Mouse (Mus musculus): ENCODE results near the gene Gm10645. TPM values are rescaled to one million over a fixed set of nuclear protein-coding genes. Genes with fewer than 3 reads are reported as not detected.

Gene Gm10645
- polyA plus RNA-seq (2015; fragmentation: Nextera tagmentation; extraction: Ambion mirVana): 1.8 and 2.0 TPM in 2 replicates

DNA sequence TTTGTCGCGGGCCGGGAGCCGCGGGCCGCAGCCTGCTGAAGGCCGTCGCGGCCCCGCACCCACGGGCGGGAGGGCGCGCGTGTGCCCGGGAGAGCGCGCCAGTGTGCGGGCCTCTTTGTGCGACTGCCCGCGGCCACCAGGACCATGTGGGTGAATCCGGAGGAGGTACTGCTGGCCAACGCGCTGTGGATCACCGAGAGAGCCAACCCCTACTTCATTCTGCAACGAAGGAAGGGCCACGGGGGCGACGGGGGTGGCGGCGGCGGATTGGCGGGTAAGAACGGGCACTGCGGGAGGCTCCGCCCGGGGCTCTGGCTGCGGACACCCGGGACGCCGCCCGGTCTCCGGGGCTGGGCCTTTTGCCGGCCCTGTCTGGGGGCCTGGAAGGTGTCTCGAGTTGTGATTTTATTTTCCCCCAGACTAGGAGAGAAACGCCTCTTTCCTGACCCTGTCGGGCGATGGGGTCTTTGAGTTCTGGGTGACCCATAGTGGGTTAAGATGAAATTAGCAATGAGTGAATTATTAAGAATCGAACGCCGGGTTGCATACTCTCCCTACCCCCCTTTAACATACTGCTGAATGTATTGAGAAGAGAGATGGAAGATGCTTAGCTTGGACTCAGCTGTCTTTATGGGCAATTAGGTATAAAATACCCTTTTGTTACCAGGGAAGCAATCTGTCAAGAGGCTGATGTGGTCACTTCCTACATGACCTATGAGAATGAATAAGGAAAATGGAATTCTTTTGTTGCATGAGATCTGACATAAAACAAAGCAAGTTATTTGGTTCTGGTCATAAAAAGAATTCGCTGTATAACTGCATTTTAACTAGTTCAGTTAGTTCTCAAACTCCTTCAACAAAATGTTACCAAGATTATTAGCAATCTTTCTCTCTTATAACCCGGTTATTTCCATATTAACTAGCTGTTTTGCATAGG, at the start of gene Gm10645:
Gene Gm10645, minus strand, starts transcription at position 240 of the 937 bp plus-strand sequence.

DNA sequence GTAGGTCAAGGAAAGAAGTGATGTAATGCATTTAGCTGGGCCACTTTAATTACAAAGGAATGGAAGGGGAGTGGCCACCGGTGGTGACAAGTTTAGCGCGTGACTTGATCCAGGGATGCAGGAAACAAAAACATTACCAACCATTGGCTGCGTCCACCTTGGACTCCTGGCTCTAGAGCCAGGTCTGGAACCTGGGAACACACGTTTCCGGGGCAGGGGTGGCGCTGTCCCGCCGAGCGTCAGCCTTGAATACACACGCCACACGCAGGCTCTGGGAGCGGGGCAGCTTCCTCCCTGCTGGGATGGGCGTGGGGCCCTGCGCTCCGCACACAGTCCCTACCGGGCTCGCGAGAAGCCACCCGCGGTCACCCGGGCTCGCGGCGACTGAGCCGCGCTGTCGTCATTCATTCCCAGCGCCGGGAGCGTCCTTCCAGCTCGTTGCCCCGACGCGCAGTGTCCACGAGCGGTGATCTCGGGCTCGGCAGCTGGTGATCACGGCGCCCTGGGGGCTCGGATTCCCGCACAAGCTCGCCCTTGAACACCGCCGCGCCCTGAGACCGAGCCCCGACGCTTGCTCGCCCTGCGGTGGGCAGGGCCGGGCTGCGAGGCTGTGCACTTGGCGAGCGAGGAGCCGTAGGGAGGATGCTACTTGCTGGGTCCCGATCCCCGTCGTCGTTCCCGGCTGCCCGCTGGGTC, 587 bp downstream of the Gm10645 start, which contains the start of gene Tbc1d9:
Gene Tbc1d9, plus strand, starts transcription at position 118 of the 696 bp plus-strand sequence.

Other genes with a start within 250 kb of the Gm10645 start
- 2.3 and 2.4 TPM in 2 replicates for gene Tbc1d9, start 818 bp downstream of the Gm10645 start, polyA plus RNA-seq (2015; fragmentation: Nextera tagmentation; extraction: Ambion mirVana)
- not detected in 2 replicates for gene Ucp1, start 124.2 kb upstream of the Gm10645 start, polyA plus RNA-seq (2015; fragmentation: Nextera tagmentation; extraction: Ambion mirVana)
- gene Elmod2, start 166.3 kb upstream of the Gm10645 start, polyA plus RNA-seq (2015; fragmentation: Nextera tagmentation; extraction: Ambion mirVana): 5.8 and 6.0 TPM in 2 replicates
- gene Mgat4d, start 182.3 kb upstream of the Gm10645 start, polyA plus RNA-seq (2015; fragmentation: Nextera tagmentation; extraction: Ambion mirVana): not detected in 2 replicates
- gene Clgn, start 223.7 kb upstream of the Gm10645 start, polyA plus RNA-seq (2015; fragmentation: Nextera tagmentation; extraction: Ambion mirVana): not detected in 2 replicates